Mouse (Mus musculus) left cerebral cortex, postnatal 4 days (tissue): ENCODE results near the gene Ddi2. TPM values are rescaled to one million over a fixed set of nuclear protein-coding genes. Genes with fewer than 3 reads are reported as not detected.
"Not testable (repeated sequence)": the region's sequence is repeated elsewhere in the genome, so short reads cannot be mapped to it uniquely, and the experiment has no call there.

Source experiments
- DNase-seq: peaks from one replicate; pipeline ENCODE4 v3.0.0-alpha.2; 2022
- intact Hi-C: fragments of 180-260 bp; cut with DNase I; formaldehyde crosslinking; loops from one replicate; pipeline ENCODE4 v1.15.1; 2025
- total RNA-seq, 2 experiments: library from RNA; stranded (reverse); gene quantifications; 2 replicates each; pipeline ENCODE4 v1.2.3; 2021

Gene Ddi2
- 10 to 100 TPM; 26.3 to 26.7 TPM for total RNA-seq

DNA sequence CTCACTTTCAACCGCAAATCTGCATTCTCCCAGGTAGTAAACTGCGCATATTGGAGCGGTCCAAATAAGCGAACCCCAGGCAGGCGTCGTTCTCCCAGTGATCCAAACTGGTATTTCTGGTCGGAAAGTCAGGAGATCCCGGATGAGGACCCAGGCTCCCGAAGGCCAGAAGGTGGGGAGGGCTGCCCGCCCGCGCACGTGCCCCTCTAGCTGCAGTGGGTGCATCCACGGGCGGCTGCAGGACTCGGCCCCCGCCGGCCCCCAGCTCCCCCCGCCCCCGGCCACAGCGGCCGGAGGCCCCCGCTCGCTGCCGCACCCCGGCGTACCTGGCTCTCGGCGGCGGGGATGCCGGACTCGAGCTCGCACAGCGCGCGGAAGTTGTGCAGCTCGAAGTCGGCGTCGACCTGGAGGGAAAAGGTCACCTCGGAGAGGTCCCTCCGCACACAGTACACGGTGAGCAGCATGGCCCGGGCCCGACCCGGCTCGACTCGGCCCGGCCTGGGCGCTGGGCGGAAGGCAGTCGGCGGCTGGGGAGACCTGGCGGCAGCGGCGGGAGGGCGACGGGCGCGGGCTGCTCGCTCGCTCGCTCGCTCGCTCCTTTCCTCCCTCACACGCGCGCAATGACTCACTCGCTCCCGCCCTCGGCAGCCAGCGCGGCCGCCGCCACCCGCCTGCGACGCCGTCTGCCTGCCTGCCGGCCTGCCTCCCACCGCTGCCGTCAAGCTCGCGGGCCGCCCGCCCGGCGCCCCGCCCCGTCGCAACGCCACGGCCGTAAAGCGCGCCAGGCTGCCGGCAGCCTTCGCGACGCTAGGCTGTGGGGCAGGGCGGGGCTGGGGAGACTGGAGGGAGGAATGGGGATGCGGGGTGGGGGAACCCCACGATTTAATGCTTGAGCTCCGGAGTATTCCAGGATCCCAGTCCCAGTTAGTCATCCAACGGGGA, at the start of gene Ddi2:
Ddi2 (minus strand) TSS at position 689 of the 942 bp plus-strand sequence.
- peak; percentile 93 for DNase-seq
- intact Hi-C loops, result no loop called here

DNA sequence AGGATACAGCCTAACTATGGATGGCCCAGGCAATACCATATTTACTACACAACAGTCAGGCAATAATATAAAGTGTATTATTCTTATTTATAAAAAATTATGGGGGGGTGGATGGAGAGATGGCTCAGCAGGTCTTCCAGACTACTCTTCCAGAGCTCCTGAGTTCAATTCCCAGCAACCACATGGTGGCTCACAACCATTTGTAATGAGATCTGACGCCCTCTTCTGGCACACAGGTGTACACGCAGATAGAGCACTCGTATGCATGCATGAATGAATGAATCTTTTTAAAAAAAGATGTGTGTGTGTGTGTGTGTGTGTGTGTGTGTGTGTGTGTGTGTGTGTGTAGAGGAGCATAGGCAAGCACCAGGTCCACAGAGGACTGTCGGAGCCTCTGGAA, 49.8 kb upstream of the Ddi2 start:
- DNase-seq, intact Hi-C loops: not testable (repeated sequence)

DNA sequence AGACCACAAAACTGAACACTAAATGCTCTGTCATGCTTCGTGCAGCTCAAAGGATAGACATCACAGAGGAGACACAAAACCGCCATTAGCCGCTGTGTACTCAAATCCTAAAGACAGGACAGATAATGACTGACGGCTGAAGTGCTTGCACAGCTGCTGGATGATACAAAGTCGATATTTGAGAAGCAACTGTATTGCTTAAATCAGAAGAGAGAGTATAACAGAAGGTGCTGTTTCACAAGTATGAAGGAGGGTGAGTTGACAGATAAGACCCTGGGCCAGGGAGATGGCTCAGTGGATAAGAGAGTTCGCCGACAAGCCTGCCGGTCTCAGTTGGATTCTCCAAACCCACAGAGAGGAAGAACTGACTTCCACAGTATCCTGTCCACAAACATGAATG, 48.6 kb upstream of the Ddi2 start:
- intact Hi-C loops, result no loop called here

DNA sequence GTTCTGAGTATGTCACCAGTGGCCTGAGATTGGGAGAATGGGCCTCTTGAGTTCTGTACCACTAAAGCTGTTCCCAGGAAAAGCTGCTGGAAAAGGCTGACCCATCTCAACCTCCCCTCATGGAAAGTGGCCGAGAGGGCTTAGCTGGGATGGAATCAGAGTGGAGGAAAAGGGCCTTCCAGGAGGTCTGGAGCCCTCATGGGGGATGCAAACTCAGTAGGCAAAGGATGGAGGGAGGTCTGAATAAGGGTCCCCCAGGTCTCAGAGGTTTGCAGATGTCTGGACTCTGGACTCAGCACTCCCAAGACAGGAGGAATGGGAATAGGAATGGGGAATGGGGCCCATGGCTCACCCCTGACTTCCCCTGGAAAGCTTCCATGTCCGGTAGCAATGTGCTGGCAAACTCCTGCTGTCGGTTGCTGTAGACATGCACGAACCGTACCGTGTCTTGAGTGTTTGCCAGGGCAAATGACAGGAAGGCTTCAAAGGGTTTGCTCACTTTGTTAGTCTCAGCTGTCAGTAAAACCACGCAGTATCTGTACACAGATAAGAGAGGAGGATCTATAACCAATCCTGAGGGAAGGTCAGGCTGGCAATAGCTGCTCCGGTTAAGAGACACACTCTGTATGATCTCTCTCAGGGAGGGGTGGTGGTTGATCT, 46.4 kb upstream of the Ddi2 start:
- no peak for DNase-seq
- intact Hi-C loops, result no loop called here

More for the DNA sequence above, 48.6 kb upstream of the Ddi2 start:
- no peak for DNase-seq

DNA sequence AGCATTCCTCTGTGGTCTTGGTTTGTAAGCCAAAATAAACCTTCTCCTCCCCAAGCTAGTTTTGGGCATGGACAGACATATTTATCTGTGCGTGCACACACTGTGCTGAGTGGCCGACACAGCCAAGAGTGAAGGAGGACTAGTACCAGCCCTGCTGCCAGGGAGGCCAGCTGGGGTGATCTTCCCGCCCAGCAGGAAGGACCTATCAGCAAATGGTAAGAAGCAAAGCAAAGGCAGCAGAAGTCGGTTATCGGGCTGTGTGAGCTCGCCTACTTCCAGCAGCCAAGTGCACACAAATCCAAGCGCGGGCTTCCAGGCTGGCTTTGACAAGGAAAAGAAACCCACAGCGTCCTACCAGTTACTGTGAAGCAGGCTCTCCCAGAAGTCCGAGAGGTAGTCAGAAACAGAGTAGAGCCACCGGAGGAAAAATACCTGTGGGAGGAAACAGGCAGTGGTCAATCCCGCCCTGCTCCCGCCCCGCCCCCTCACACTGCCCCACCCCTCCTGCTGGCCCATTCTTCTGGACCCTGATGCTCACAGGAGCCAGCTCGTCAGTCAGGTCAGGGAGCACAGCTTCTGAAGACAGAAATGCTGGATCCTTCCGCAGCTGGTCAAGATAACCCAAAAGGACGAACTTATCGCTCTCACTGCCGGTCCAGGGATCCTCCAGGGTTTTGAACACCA, 44.3 kb upstream of the Ddi2 start:
- DNase-seq, result peak; percentile 77
- intact Hi-C loops, result no loop called here

DNA sequence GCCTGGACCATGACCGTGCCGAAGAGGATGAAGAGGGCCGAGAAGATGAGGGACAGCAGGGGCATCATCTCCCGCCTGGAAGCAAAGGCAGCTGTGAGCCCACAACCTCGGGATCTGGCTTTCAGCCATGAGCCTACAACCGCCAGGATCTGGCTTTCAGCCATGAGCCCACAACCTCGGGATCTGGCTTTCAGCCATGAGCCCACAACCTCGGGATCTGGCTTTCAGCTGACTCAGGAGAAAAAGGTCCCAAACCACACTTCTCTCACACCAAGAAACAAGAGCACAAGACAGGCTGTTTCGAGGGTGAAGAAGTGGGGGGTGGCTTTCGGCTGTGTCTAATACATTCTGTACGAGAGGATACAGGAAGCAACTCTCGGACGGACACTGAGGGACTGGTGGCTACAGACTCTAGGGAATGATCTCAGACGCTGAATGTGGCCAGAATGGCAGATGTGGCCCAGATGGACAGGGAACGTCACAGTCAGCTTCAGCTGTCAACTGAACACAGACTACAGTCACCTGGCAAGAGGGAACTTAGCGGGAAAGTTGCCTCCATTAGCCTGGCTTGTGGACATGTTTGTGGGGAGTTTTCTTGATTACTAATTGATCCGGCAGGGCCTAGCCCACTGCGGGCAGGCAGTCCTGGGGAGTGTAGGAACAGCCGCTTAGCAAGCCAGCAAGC, 43.6 kb upstream of the Ddi2 start:
- intact Hi-C loops, result no loop called here
- peak; percentile 76 for DNase-seq

DNA sequence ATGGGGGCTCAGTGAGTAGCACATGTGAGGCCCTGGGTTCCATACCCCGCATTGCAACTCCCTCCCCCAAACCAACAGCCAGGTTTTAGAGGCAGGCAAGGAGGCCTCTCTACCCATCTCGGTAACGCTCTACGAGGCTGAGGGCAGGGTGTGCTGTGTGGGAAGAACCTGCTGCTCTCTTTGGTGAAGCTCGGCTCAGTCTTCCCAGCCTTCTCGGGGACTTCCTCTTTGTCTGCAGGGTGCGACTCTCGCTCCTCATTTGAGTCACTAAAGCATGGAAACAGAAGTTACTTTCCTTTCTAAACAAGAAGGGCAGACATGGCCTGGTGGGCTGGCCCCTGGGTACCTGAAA, 43.1 kb upstream of the Ddi2 start:
- no peak for DNase-seq

DNA sequence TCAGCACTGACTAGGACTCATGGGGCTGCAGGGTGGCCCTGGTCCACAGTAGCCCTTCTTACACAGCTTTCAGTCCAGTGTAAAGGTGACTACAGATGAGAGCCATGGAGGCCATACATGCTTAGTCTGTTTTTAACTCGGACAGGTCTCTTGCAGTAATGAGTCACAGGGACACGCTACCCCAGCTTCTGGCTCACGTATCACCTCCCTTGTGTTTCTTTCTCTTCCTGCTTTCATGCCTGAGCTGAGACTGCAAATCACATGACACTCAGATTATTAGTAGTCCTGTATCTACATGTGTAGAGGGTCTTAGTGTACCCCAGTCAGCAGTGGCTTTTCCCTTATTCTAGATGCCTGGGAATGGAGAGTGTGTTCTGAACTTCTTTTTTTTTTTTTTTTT, 41.8 kb upstream of the Ddi2 start:
- intact Hi-C loops, result no loop called here
- no peak for DNase-seq

More for the DNA sequence above, 43.1 kb upstream of the Ddi2 start:
- intact Hi-C loops, result no loop called here

DNA sequence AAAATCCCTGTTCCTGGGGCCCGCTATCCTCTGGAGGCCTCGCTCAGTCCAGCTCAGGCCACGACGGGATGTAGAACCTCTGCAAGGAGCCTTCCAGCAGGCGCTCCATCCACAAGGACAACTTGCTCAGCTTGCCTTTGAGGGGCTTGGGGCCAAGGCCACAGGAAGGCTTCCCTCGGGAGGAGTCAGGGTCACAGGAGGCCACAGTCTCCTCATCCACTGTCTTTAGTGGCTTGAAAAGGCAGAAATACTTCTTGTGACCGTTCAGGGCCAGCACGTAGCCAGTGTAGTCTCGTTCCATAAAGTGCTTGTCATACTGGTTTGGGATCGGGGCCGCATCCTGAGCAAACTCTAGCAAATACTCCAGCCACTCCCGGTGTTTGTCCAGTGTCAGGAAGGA, 40.3 kb upstream of the Ddi2 start:
- no peak for DNase-seq
- intact Hi-C loops, result no loop called here

DNA sequence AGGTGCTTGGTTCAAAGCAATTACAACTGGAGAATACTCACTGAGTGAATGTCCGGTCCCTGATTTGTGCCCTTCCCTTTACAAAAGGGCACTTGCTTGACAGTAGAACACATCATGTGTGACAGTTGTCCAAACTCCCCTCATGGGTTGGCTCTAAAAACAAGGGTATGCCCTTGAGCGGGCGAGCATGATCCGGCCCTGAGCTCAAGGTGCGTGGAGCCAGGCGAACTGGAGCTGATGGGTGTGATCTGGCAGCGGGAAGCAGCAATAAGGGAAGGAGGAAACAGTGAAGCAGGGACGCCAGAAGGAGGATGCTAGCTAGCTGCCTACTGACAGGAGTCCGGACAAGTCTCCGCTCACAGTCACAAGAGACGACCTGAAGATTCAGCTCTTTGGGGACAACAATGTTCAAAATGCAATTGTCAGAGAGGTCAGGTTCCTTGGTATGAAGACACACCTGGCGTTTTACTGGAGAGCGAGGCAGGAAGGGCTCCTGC, 38.9 kb upstream of the Ddi2 start:
- intact Hi-C loops, result no loop called here
- DNase-seq, result no peak

DNA sequence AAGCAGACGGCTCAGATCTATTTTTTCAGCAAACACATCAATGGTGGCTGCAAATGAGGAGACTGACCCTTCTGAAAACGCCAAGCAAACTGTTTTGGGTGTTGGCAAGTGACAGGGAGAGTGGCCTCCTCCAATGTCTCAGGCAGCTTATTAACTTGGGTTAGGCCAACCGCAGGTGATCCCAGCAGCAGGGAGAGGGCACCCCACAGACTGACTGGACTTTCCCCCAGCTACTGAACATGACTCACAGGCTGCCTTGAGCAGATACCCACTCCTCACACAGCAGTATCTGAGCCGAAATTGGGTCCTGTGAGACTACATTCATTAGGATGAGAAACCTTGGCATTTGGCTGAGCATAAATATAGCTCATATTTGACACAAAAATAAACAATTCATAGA, 37.7 kb upstream of the Ddi2 start:
- intact Hi-C loops, result no loop called here
- DNase-seq, result no peak

DNA sequence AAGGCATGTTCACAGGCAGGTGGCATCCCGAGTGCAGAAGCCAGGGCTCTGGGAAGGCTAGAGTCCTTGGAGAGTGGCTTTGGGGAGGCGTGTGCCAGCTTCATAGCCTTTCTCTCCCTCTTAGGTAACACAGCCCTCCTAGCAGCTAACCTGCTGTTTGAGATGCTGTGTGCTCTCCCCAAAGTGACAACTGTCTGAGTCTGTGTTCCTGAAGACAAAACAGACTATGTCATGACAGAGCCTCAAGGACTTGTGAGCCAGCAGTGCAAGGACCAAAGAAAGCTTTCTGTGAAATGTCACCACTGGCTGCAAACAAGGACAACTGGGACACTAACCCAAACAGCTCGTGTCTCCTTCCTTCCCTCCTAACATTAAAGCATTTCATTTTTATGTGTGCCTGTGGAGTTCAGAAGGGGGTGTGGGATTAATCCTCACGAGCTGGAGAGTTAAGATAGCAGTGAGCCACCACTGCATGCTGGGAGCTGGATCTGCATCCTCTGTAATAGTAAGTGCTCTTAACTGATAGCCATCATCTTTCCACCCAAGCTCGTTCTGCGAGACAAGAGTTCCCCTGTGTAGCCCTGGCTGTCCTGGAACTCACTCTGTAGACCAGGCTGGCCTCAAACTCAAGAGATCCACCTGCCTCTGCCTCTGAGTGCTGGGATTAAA, 35.8 kb upstream of the Ddi2 start:
- no peak for DNase-seq
- intact Hi-C loops, result no loop called here

DNA sequence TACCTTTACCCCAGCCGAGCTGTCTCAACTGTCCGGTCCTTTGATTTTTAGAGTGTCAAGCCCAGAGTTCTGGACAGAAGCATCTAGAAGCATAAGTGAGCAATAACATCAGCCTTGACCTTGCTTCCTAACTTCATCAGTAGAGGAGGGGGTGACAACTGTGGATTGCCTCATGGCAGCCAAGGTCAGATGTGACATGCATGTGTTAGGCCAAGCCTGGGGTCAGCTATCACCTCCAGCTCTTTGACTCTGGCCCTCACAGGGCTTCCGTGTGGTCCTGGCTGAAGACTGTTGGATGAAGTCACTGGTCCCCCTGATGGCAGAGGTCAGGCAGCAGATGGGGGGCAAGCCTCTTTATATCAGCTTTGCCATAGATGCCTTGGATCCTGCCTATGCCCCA, 33.9 kb upstream of the Ddi2 start:
- no peak for DNase-seq
- intact Hi-C loops, result no loop called here

DNA sequence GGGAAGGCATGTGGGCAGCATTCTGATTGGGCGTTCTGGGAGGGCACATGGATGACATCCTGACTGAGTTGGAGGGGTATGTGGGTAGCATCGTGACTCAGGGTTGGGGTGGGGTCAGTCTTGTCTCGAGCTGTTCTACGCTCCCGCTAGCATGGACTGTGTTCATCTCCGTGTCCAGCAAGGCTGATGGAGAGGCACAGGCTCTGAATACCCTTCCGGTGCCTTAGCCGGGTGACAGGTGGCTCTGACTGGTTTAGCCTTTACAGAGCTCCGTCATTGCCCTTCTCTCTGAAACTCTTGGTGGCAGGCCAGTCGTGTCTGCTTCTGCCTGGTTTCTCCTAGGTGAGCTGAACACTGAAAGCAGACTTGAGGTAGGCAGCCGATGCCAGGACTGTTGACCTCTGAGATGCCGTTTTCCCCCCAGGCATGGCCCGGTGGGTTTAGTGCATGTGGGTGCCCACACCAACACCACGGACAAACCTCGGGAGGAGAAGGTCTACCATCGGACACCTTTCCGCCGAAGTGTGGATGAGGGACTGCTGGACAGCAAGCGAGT, 32.2 kb upstream of the Ddi2 start:
- intact Hi-C loops, result no loop called here
- no peak for DNase-seq

DNA sequence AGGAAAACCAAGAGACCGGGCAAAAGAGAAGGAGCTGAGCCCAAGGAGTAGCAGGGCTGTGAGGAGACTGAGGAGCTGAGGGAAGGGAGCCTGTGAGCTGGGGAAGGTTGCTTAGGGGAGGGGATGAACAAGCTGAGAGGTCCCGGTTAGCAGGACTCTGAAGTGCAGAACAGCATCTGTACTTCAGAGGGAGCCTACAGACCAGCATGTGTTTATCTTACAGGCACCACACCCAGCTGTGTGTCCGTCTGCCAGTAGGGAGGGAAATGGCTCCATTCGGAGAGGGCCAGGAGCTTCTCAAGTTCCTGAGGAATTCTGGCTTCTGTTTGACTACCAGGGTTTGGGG, 28.8 kb upstream of the Ddi2 start:
- intact Hi-C loops, result no loop called here
- DNase-seq, result no peak

DNA sequence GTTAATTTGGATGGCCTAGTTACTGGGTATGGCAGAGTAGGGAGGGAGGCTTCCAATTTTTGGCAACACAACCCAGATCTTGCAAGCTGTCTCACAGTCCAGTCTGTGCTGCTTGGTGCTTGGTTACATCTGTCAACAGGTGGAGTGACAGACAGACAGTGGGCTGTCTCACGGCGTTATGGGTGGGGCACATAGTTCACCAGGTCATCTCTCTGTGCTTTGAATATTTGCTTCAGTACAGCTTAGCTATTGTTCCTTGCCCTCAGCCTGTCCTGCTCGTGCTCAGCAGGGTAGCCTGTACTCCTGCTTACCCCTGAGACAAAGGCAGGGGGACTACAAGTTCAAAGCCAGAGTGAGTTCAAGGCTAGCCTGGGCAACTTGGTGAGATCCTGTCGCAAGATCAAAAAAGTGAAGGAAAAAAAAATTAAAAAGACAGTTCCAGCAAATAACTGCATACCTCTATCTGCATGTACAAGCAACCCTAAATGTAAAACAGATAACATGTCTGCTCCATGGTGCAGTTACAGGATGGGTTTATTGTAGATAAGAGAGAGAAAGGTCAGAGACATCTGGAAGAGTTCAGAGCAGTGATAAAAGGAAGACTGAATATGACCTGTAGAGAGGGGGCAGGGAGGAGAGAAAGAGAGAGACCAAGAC, 28.3 kb upstream of the Ddi2 start:
- intact Hi-C loops, result no loop called here
- DNase-seq, result no peak

DNA sequence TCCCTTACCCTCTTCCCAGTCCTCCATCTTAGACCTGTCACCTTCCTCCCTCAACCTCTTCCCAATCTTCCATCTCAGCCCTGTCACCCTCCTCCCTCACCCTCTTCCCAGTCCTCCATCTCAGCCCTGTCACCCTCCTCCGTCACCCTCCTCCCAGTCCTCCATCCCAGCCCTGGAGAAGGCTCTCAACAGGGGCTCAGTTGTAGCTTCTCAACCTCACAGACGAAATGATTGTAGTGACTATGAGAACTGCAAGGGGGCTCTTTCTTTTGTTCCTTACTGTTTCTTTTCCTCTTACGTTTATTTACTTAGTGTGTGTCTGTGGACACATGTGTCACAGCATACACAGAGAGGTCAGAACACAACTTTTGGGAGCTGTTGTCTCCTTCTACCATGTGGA, 27.6 kb upstream of the Ddi2 start:
- no peak for DNase-seq
- intact Hi-C loops, result no loop called here

DNA sequence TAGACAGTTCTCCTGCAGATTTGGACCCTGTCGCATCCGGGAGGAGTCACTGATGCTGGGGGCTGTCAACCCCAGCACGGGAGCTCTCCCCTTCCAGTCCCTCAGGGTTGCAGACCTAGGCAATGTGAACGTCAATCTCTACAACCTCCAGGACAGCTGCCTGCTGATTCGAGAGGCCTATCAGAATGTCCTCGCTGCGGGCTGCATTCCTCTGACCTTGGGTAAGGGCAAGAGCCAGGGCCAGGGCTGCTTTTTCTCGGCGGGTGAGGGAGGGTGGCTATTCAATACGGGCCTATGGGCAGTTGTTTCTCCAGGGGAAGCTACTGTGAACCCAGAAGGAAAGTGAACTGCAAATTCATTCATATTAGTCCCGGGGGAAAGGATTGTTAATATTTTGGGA, 26.3 kb upstream of the Ddi2 start:
- intact Hi-C loops, result no loop called here

DNA sequence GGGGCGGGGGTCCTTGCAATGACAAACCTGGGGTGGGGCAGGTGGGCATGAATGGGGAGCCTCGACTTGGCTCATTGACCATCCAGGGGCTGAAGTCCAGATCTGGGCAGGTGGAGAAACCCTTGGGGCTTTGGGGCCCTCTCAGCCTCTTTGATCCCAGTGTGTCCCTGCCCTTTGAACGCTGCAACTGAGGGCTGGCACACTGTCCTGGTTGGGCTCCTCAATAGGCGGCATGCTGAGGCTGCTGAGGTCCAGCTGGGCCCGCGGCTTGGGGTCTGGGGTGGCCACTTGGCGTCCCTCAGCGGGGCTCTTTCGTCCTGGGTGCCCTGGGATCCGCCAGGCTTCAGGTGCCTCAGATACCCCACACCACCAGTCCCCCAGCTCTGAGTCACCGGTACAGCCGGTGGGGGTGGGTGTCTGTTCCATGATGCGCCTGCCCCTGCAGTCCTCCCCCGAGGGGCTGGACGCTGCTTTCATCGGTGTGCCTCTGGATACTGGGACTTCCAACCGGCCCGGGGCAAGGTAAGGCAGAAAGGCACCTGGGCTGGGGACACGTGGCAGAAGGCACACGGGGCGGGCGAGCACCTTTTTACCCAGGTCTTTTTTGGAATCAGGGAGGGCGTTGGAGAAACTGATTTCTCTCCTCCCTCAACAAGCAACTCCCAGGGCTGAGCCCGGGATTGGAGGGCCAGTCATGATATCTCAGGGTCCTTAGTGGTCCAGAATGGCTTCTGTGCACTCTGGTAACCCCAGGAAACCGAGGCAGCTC, 23.5 kb upstream of the Ddi2 start, which contains the start of gene Agmat:
Agmat (plus strand) TSS at position 95 of the 769 bp plus-strand sequence.
- DNase-seq, result no peak
- intact Hi-C loops, result no loop called here

More for the DNA sequence above, 26.3 kb upstream of the Ddi2 start:
- DNase-seq, result no peak
